Mouse (Mus musculus): ENCODE data around the gene Plekhg1. TPM values are rescaled to one million over a fixed set of nuclear protein-coding genes. Genes with fewer than 3 reads are reported as not detected.

The Plekhg1 gene
- polyA plus RNA-seq, 1 experiment from 2014 or later, result 12.3 TPM

- Histone ChIP-seq H3K27me3 (ENCODE audit: control insufficient read depth, insufficient read depth, low read length) (no peaks in the 10 kb centered on the region), H3K4me2 (replicated peaks; ENCODE audit: low read depth, low read length) (no peak overlapping the region), H3K4me1 (replicated peaks; ENCODE audit: control insufficient read depth, insufficient read depth, low read length) (no peaks in the 10 kb centered on the region), H3K9me3 (ENCODE audit: control insufficient read depth, low read length) (no peaks in the 10 kb centered on the region), H3K4me3 (ENCODE audit: low read depth, low read length) (no peak overlapping the region), H3K9ac (ENCODE audit: low read depth, low read length) (no peak overlapping the region), H3K27ac (ENCODE audit: low read depth, low read length) (no peak overlapping the region), H3K36me3 (ENCODE audit: control insufficient read depth, insufficient read depth, low read length) (no peaks in the 10 kb centered on the region)
- DNase-seq (ENCODE audit: low spot score) (no peak), ATAC-seq (ENCODE audit: low FRiP score) (no peak)
- WGBS, result 81% methylated on average over 5 of the region's 5 CpGs
Observed at GRCm38 (mm10) chr10:3761992-3762391, 21.8 kb downstream of the Plekhg1 start.

GRCm38 (mm10) chr10:3763199-3763598 lies 23.0 kb downstream of the Plekhg1 start:
- no peak overlapping the region for H3K9ac ChIP-seq (ENCODE audit: low read depth, low read length)
- 78% methylated on average over 3 of the region's 3 CpGs for WGBS
- no peak for ATAC-seq (ENCODE audit: low FRiP score)

GRCm38 (mm10) chr10:3769131-3769530 lies 29.0 kb downstream of the Plekhg1 start:
- no peak overlapping the region for H3K27ac ChIP-seq (ENCODE audit: low read depth, low read length)
- WGBS, result 89% methylated on average over 5 of the region's 5 CpGs

More at GRCm38 (mm10) chr10:3763199-3763598, 23.0 kb downstream of the Plekhg1 start:
- no peaks in the 10 kb centered on the region for H3K27me3 ChIP-seq (ENCODE audit: control insufficient read depth, insufficient read depth, low read length)
- no peak overlapping the region for H3K4me3 ChIP-seq (ENCODE audit: low read depth, low read length)
- no peaks in the 10 kb centered on the region for H3K36me3 ChIP-seq (ENCODE audit: control insufficient read depth, insufficient read depth, low read length)
- no peaks in the 10 kb centered on the region for H3K4me1 ChIP-seq (replicated peaks; ENCODE audit: control insufficient read depth, insufficient read depth, low read length)
- DNase-seq (ENCODE audit: low spot score), result no peak
- no peaks in the 10 kb centered on the region for H3K9me3 ChIP-seq (ENCODE audit: control insufficient read depth, low read length)
- no peak overlapping the region for H3K4me2 ChIP-seq (replicated peaks; ENCODE audit: low read depth, low read length)
- H3K27ac ChIP-seq (ENCODE audit: low read depth, low read length), result no peak overlapping the region

DNA sequence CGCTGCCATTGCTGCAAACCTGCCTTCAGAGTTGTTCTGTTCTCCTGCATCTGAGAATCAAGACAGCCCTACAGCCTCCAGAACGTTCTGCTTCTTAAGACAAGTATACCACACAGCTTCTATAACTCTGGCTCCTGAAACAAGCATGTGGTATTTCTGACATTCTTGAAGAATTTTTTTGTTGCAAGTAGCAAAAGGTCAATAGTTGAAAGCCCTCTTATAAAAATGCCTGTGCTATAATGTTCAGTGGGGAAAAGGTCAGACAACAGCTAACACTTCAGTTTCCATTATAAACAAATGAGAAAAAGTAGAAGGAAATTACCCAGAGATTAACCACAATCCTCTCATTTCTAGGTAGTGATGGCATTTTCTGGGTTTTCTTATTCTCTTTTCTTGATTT lies 34.2 kb downstream of the Plekhg1 start:
- Histone ChIP-seq H3K4me1 (replicated peaks; ENCODE audit: control insufficient read depth, insufficient read depth, low read length) (no peaks in the 10 kb centered on the region), H3K27ac (ENCODE audit: low read depth, low read length) (no peak overlapping the region), H3K4me2 (replicated peaks; ENCODE audit: low read depth, low read length) (no peak overlapping the region), H3K27me3 (ENCODE audit: control insufficient read depth, insufficient read depth, low read length) (no peaks in the 10 kb centered on the region), H3K9ac (ENCODE audit: low read depth, low read length) (no peak overlapping the region), H3K4me3 (ENCODE audit: low read depth, low read length) (no peak overlapping the region), H3K36me3 (ENCODE audit: control insufficient read depth, insufficient read depth, low read length) (no peaks in the 10 kb centered on the region), H3K9me3 (ENCODE audit: control insufficient read depth, low read length) (no peaks in the 10 kb centered on the region)
- 90% methylated on average over 2 of the region's 2 CpGs for WGBS
- no peak for ATAC-seq (ENCODE audit: low FRiP score)
- DNase-seq (ENCODE audit: low spot score), result no peak

More at GRCm38 (mm10) chr10:3769131-3769530, 29.0 kb downstream of the Plekhg1 start:
- H3K36me3 ChIP-seq (ENCODE audit: control insufficient read depth, insufficient read depth, low read length), result no peaks in the 10 kb centered on the region
- ATAC-seq (ENCODE audit: low FRiP score), result no peak
- no peak for DNase-seq (ENCODE audit: low spot score)
- no peak overlapping the region for H3K4me3 ChIP-seq (ENCODE audit: low read depth, low read length)
- no peaks in the 10 kb centered on the region for H3K4me1 ChIP-seq (replicated peaks; ENCODE audit: control insufficient read depth, insufficient read depth, low read length)
- no peaks in the 10 kb centered on the region for H3K27me3 ChIP-seq (ENCODE audit: control insufficient read depth, insufficient read depth, low read length)
- no peak overlapping the region for H3K4me2 ChIP-seq (replicated peaks; ENCODE audit: low read depth, low read length)
- no peak overlapping the region for H3K9ac ChIP-seq (ENCODE audit: low read depth, low read length)
- H3K9me3 ChIP-seq (ENCODE audit: control insufficient read depth, low read length), result no peaks in the 10 kb centered on the region

DNA sequence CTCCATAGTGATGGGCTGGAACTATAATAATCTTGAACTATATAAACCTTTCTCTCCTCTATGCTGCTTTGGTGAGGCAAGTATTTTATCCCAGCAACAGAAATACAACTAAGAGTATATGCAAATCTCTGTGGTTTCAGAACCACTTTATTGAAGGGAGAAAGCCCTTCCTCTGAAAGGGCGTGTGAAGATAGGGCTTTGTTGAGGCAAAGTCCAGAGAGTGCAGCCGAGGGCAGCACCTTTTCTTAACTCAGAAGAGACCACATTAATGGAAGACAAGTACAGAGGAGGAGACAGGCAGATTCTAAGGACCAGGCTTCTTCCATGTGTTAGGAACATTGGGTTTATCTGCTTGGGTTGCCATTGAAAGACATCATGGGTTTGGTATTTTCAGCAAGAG lies 36.6 kb downstream of the Plekhg1 start:
- Histone ChIP-seq H3K4me2 (replicated peaks; ENCODE audit: low read depth, low read length) (no peak overlapping the region), H3K9ac (ENCODE audit: low read depth, low read length) (no peak overlapping the region), H3K4me1 (replicated peaks; ENCODE audit: control insufficient read depth, insufficient read depth, low read length) (no peaks in the 10 kb centered on the region), H3K27ac (ENCODE audit: low read depth, low read length) (no peak overlapping the region), H3K4me3 (ENCODE audit: low read depth, low read length) (no peak overlapping the region), H3K27me3 (ENCODE audit: control insufficient read depth, insufficient read depth, low read length) (no peaks in the 10 kb centered on the region), H3K36me3 (ENCODE audit: control insufficient read depth, insufficient read depth, low read length) (no peaks in the 10 kb centered on the region), H3K9me3 (ENCODE audit: control insufficient read depth, low read length) (no peaks in the 10 kb centered on the region)
- no peak for ATAC-seq (ENCODE audit: low FRiP score)
- 92% methylated on average over 2 of the region's 2 CpGs for WGBS
- DNase-seq (ENCODE audit: low spot score), result no peak

GRCm38 (mm10) chr10:3785362-3785761 lies 45.2 kb downstream of the Plekhg1 start:
- WGBS, result 88% methylated on average over 4 of the region's 4 CpGs
- no peaks in the 10 kb centered on the region for H3K36me3 ChIP-seq (ENCODE audit: control insufficient read depth, insufficient read depth, low read length)
- H3K27ac ChIP-seq (ENCODE audit: low read depth, low read length), result no peak overlapping the region
- no peak overlapping the region for H3K9ac ChIP-seq (ENCODE audit: low read depth, low read length)
- H3K4me3 ChIP-seq (ENCODE audit: low read depth, low read length), result no peak overlapping the region
- no peaks in the 10 kb centered on the region for H3K9me3 ChIP-seq (ENCODE audit: control insufficient read depth, low read length)
- ATAC-seq (ENCODE audit: low FRiP score), result no peak
- H3K4me2 ChIP-seq (replicated peaks; ENCODE audit: low read depth, low read length), result no peak overlapping the region
- no peaks in the 10 kb centered on the region for H3K4me1 ChIP-seq (replicated peaks; ENCODE audit: control insufficient read depth, insufficient read depth, low read length)
- no peak for DNase-seq (ENCODE audit: low spot score)
- H3K27me3 ChIP-seq (ENCODE audit: control insufficient read depth, insufficient read depth, low read length), result no peaks in the 10 kb centered on the region

DNA sequence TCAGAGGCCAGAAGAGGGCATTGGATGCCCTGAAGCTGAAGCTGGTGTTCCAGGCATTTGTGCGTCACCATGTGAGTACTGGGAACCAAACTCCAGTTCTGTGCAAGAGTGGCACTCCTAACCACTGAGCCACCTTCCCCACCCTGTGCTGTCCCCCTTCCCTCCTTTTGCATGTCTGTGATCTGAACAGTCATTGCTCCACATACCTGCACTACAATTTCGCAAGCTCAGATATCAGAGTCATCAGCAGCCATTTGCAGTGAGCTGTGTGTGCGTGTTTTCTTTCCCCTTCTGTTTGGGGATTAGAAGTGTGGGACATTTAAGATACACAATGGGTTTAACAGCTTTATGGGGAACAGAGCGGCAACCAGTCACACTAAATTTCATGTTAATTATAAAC lies 46.4 kb downstream of the Plekhg1 start:
- H3K27ac ChIP-seq (ENCODE audit: low read depth, low read length), result no peak overlapping the region
- no peaks in the 10 kb centered on the region for H3K9me3 ChIP-seq (ENCODE audit: control insufficient read depth, low read length)
- no peaks in the 10 kb centered on the region for H3K36me3 ChIP-seq (ENCODE audit: control insufficient read depth, insufficient read depth, low read length)
- DNase-seq (ENCODE audit: low spot score) (no peak), ATAC-seq (ENCODE audit: low FRiP score) (no peak)
- 90% methylated on average over 4 of the region's 4 CpGs for WGBS
- H3K4me3 ChIP-seq (ENCODE audit: low read depth, low read length), result no peak overlapping the region
- H3K4me1 ChIP-seq (replicated peaks; ENCODE audit: control insufficient read depth, insufficient read depth, low read length), result no peaks in the 10 kb centered on the region
- no peak overlapping the region for H3K4me2 ChIP-seq (replicated peaks; ENCODE audit: low read depth, low read length)
- no peaks in the 10 kb centered on the region for H3K27me3 ChIP-seq (ENCODE audit: control insufficient read depth, insufficient read depth, low read length)
- no peak overlapping the region for H3K9ac ChIP-seq (ENCODE audit: low read depth, low read length)

- ATAC-seq (ENCODE audit: low FRiP score) (no peak), DNase-seq (ENCODE audit: low spot score) (no peak)
- H3K4me1 ChIP-seq (replicated peaks; ENCODE audit: control insufficient read depth, insufficient read depth, low read length), result no peaks in the 10 kb centered on the region
- H3K4me2 ChIP-seq (replicated peaks; ENCODE audit: low read depth, low read length), result no peak overlapping the region
- WGBS, result 86% methylated on average over 5 of the region's 5 CpGs
- no peak overlapping the region for H3K27ac ChIP-seq (ENCODE audit: low read depth, low read length)
- no peaks in the 10 kb centered on the region for H3K36me3 ChIP-seq (ENCODE audit: control insufficient read depth, insufficient read depth, low read length)
- no peak overlapping the region for H3K9ac ChIP-seq (ENCODE audit: low read depth, low read length)
- H3K4me3 ChIP-seq (ENCODE audit: low read depth, low read length), result no peak overlapping the region
- H3K27me3 ChIP-seq (ENCODE audit: control insufficient read depth, insufficient read depth, low read length), result no peaks in the 10 kb centered on the region
- no peaks in the 10 kb centered on the region for H3K9me3 ChIP-seq (ENCODE audit: control insufficient read depth, low read length)
Observed at GRCm38 (mm10) chr10:3787006-3787405, 46.8 kb downstream of the Plekhg1 start.

DNA sequence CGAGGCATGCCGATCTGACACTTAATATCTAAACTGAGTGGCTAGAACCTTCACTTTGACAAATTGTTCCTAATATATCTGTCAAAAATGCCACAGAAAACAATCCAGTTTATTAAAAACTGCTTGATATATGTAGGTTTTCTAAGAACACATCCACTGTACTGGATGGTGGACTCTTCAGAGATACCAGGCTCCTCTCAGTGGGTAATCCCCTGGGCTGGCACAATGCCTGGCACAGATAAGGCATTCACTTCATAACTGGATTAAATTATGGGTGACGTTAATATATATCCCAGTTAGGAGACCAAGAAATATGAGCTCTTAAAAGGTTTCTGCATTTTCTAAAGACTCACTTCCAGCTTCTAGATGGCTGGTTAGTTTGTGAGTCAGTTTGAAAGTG lies 53.7 kb downstream of the Plekhg1 start:
- H3K27ac ChIP-seq (ENCODE audit: low read depth, low read length), result no peak overlapping the region
- H3K4me2 ChIP-seq (replicated peaks; ENCODE audit: low read depth, low read length), result no peak overlapping the region
- H3K4me1 ChIP-seq (replicated peaks; ENCODE audit: control insufficient read depth, insufficient read depth, low read length), result no peaks in the 10 kb centered on the region
- 81% methylated on average over 3 of the region's 3 CpGs for WGBS
- ATAC-seq (ENCODE audit: low FRiP score) (no peak), DNase-seq (ENCODE audit: low spot score) (no peak)
- H3K27me3 ChIP-seq (ENCODE audit: control insufficient read depth, insufficient read depth, low read length), result no peaks in the 10 kb centered on the region
- H3K4me3 ChIP-seq (ENCODE audit: low read depth, low read length), result no peak overlapping the region
- H3K9me3 ChIP-seq (ENCODE audit: control insufficient read depth, low read length), result no peaks in the 10 kb centered on the region
- no peaks in the 10 kb centered on the region for H3K36me3 ChIP-seq (ENCODE audit: control insufficient read depth, insufficient read depth, low read length)
- no peak overlapping the region for H3K9ac ChIP-seq (ENCODE audit: low read depth, low read length)
